Mouse (Mus musculus) heart, adult 2 months (tissue): ENCODE measurements around the gene E130208F15Rik.

Experiments used
- CTCF ChIP-seq: fragments of 200-600 bp; IDR thresholded peaks from 2 replicates; pipeline ENCODE4 v1.8.1; 2022; ENCODE audit warnings: antibody characterized with exemption, mild to moderate bottlenecking, moderate library complexity
- POLR2A ChIP-seq: fragments of 200-500 bp; IDR thresholded peaks from 2 replicates; pipeline ENCODE4 v1.6.1; 2011; ENCODE audit warnings: mild to moderate bottlenecking, low read depth, low read length, control low read depth; ENCODE audit not compliant: insufficient read depth

DNA sequence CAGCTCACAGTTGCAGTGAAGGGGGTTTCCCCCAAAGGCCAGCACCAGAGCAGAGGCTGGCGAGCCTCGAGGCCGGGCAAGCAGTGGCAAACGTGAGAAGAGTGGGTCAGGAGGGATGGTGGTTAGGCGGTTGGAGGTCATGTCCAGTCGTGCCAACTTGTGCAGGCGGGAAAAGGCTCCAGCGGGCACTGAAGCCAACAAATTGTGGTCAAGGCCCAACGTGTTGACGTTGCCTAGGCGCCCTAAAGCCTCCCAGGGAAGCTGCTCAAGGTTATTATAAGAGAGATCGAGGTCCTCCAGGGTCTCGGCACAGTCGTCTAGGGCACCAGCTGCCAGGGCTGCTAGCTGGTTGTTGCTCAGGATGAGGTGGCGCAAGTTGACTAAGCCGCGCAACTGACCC is 38.5 kb downstream of the E130208F15Rik start:
- TF ChIP-seq POLR2A, result no peak
- TF ChIP-seq CTCF, result no peak
